Mouse (Mus musculus) bone marrow macrophage, adult 2 months (primary cell): Measurements from ENCODE around the gene Rho. TPM values are rescaled to one million over a fixed set of nuclear protein-coding genes. Genes with fewer than 3 reads are reported as not detected.
A peak's percentile ranks its signal among the peaks of the same experiment; 100 is the strongest.

Source experiments
- H3K27ac ChIP-seq: 2 replicates; pipeline ENCODE4 v1.5.1; 2012; ENCODE audit warnings: low read depth, low read length; ENCODE audit not compliant: insufficient read depth
- H3K4me1 ChIP-seq: 2 replicates; pipeline ENCODE4 v1.6.1; 2012; ENCODE audit warnings: low read length; ENCODE audit not compliant: control insufficient read depth, insufficient read depth
- H3K4me3 ChIP-seq: 2 replicates; pipeline ENCODE4 v1.5.1; 2012; ENCODE audit warnings: mild to moderate bottlenecking, low read length, moderate library complexity; ENCODE audit not compliant: insufficient read depth
- CTCF ChIP-seq: IDR thresholded peaks from 2 replicates; pipeline ENCODE4 v1.5.1; 2012; ENCODE audit warnings: low read depth, mild to moderate bottlenecking, low read length, moderate library complexity
- POLR2A ChIP-seq: IDR thresholded peaks from 2 replicates; pipeline ENCODE4 v1.6.1; 2012; ENCODE audit warnings: mild to moderate bottlenecking, low read depth, low read length, borderline replicate concordance
- polyA plus RNA-seq: library from polyadenylated mRNA; stranded (reverse); fragments of >200 nt; gene quantifications from 2 replicates; pipeline ENCODE4 v1.2.4, GENCODE M21; 2012; ENCODE audit not compliant: missing spikeins, insufficient read depth, insufficient read length

Rho gene
- polyA plus RNA-seq: not detected in 2 replicates

DNA sequence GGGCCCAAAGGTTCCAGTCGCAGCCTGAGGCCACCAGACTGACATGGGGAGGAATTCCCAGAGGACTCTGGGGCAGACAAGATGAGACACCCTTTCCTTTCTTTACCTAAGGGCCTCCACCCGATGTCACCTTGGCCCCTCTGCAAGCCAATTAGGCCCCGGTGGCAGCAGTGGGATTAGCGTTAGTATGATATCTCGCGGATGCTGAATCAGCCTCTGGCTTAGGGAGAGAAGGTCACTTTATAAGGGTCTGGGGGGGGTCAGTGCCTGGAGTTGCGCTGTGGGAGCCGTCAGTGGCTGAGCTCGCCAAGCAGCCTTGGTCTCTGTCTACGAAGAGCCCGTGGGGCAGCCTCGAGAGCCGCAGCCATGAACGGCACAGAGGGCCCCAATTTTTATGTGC, at the start of gene Rho:
Rho (plus strand) TSS at position 110 of the 400 bp plus-strand sequence.
- peaks cover 5% of the 10 kb centered on the region for H3K4me1 ChIP-seq
- H3K27ac ChIP-seq: no peak within 1 kb of the TSS
- TF ChIP-seq POLR2A (no peak), CTCF (no peak)
- no peak within 1 kb of the TSS for H3K4me3 ChIP-seq

DNA sequence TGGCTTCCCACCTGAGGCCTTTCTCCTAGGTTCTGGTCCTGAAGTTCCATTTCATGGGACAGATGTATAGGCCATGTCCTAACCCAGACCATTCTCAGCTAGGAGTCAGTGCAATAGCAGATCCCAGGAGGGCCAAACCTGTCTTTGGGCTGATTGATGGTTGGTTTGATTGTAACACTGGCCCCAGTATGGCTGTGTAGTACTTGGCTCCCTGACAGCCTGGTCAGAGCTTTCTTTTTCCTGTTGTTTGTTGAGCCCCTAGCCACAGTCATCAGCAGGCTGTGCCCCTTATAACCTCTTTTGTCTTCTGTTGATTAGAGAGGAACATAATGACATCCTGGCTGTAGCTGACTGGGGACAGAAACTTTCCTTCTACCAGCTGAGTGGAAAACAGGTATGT, 47.5 kb upstream of the Rho start:
- Histone ChIP-seq H3K27ac (no peak overlapping the region), H3K4me1 (peaks cover 21% of the 10 kb centered on the region), H3K4me3 (no peak overlapping the region)
- TF ChIP-seq POLR2A (no peak), CTCF (no peak)

DNA sequence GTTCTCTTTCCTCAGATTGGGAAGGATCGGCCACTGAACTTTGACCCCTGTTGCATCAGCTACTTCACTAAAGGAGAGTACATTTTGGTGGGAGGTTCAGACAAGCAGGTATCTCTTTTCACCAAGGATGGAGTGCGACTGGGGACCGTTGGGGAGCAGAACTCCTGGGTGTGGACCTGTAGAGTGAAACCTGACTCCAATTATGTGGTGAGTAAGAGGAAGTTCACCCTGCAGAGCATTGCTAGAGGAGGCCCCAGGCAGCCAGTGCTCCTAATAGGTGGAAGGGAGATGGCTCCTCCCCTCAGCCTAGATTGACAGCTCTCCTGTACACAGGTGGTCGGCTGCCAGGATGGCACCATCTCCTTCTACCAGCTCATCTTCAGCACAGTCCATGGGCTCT, 44.7 kb upstream of the Rho start:
- TF ChIP-seq CTCF (no peak), POLR2A (no peak)
- H3K4me1 ChIP-seq: peaks cover 8% of the 10 kb centered on the region
- no peak overlapping the region for H3K27ac ChIP-seq
- no peak overlapping the region for H3K4me3 ChIP-seq

DNA sequence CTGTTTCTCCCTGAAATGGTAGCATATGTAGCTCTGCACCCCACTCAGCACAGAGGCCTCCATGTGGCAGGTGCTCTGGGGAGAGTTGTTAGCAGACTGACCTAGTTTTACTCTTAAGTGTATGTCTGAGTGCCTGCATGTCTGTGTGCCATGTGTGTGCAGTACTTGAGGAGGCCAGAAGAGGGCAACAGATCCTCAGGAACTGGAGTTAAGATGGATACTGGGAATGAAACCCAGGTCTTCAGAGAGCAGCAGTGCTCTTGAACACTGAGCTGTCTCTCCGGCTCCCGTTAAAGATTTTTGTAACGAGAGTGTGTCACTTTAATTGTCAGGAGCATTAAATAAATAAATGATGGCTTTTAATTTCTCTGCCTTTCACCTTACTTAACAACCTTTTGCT, 43.3 kb upstream of the Rho start:
- H3K27ac ChIP-seq: no peak overlapping the region
- H3K4me1 ChIP-seq: peaks cover 8% of the 10 kb centered on the region
- TF ChIP-seq CTCF (0 out of 2 replicates have a peak, but pooled peaks have one; percentile 29), POLR2A (no peak)
- H3K4me3 ChIP-seq: no peak overlapping the region

DNA sequence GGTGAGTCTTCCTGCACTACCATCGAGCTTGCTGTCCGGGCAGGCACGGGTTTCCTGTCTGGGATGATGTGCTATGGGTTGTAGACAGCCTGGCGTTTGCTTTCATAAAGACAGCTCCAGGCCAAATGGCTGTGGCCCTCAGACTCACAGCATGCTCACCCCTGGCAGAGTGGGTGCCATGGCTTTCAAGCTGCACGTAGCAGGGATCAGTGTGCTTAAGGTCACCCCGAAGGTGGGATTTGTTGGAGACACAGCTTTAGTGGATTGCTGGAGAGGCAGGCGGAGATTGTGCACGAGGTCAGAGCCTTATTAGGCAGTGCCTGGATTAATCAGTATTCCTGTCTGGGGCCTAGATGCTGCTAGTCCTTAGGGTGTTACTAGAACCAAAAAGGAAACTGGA, 40.9 kb upstream of the Rho start:
- Histone ChIP-seq H3K4me3 (no peak overlapping the region), H3K4me1 (peaks cover 8% of the 10 kb centered on the region), H3K27ac (no peak overlapping the region)
- TF ChIP-seq CTCF (no peak), POLR2A (no peak)

DNA sequence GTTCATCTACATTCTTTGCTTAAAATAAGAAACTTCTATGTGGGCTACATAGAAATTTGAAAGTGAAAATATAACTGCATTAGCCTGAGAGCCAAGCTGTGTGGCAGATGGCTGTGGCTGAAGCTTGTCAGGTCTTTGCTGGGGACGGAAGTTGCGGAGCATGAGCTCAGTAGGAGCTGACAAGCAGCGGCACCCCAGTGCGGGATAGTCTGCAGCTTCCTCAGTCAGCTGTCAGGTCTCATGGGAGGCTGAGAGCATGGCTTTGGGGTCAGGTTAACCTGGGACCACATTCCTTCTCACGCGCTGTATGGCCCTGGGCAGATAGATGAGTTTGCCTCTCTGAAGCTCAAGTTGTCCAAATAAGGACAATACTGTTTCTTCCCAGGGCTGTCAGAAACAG, 40.5 kb upstream of the Rho start:
- Histone ChIP-seq H3K27ac (no peak overlapping the region), H3K4me1 (peaks cover 10% of the 10 kb centered on the region), H3K4me3 (no peak overlapping the region)
- TF ChIP-seq POLR2A (no peak), CTCF (no peak)

DNA sequence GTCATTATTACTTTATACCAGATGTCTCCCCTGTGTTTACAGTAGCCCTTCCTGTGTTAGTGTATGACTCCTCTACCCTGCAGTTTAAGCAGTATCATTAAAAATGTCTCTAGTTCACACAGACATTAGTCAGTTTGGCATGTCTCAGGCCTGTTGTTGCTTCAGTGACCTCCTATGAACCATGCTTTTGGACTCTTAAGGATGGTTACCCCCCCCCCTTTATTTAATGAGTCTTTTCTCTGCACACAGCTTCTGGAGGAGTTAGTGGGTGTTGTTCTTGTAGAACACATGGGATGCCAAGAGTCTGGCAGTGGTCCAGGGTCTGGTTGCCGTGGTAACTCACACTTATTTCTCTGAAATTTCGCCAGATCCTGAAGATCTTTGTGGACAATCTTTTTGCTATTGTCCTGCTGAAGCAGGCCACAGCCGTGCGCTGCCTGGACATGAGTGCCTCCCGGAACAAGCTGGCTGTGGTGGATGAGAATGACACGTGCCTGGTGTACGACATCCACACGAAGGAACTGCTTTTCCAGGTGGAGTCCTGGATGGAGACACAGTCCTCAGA, 40.0 kb upstream of the Rho start:
- no peak overlapping the region for H3K4me3 ChIP-seq
- H3K27ac ChIP-seq: no peak overlapping the region
- TF ChIP-seq CTCF: no peak
- no peak for TF ChIP-seq POLR2A
- peaks cover 13% of the 10 kb centered on the region for H3K4me1 ChIP-seq

DNA sequence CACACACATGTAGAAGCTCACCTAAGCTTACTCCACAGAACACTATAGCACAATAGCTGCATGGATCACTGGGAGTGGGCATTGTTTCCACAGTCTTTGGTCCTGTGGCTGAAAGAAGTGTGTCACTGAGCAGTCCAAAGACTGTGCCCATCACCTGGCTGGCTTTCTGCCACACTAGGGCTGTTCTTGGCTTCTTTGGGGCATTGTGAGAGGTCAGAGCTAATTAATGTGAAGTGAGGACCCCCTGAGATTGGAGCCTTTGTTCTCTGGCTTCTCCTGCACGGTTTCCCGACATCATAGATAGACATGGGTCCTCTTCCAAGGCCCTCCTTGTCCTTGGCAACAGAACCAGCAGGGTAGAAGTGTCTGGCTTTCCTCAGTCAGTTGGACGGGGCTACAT, 39.2 kb upstream of the Rho start:
- H3K4me3 ChIP-seq: no peak overlapping the region
- no peak overlapping the region for H3K27ac ChIP-seq
- TF ChIP-seq POLR2A (no peak), CTCF (no peak)
- peaks cover 16% of the 10 kb centered on the region for H3K4me1 ChIP-seq

DNA sequence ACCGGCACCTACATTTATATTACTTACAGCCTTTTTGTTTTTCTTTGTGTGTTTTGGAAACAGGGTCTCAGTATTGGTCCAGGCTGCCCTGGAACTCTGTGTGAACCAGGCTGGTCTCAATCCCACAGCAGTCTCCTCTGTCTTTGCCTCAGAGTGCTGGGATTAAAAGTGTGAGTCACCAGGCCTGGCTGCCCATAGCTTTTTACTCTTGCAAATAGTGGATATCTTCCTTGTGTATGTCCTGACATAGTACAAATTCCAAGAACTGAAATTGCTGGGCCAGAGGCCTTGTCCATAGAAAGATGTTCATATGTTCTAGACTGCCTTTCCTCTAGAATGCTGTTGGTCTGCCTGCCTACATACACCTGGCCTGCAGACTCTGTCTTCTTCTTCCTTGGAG, 35.2 kb upstream of the Rho start:
- peaks cover 34% of the 10 kb centered on the region for H3K4me1 ChIP-seq
- peak overlapping the region; percentile 56; the same call in 1 of the 2 replicates for H3K27ac ChIP-seq
- no peak overlapping the region for H3K4me3 ChIP-seq
- TF ChIP-seq CTCF: no peak
- TF ChIP-seq POLR2A: no peak

DNA sequence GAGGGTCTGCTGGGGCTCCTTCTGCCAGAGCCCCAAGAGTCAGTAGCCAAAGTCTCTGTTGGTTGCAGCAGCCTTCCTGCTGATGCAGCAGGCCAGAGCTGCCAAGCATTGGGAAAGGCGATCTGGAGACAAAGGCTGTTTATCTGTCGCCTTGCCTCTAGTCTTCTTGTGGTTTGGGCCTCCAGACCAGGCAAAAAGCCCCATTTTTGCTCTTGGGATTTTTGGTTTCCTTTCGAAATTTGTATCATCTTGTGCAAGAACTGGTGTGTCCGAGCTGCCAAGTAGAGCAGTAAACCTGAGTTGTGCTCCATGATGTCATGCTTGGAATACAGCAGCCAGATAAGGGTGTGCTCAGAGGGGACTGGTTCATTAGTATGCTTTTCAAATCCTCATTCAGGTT, 34.4 kb upstream of the Rho start:
- peak overlapping the region; percentile 56 for H3K27ac ChIP-seq

More for the DNA sequence above, 34.4 kb upstream of the Rho start:
- TF ChIP-seq CTCF: no peak
- TF ChIP-seq POLR2A: no peak
- Histone ChIP-seq H3K4me1 (peaks cover 42% of the 10 kb centered on the region), H3K4me3 (no peak overlapping the region)
